Mouse (Mus musculus) heart, adult 2 months (tissue): Measurements from ENCODE around the gene Tnks2. TPM values are rescaled to one million over a fixed set of nuclear protein-coding genes. Genes with fewer than 3 reads are reported as not detected.

ENCODE experiments used
- DNase-seq, 2 experiments: peaks; one replicate each; pipeline ENCODE4 v3.0.0; 2021
- H3K27ac ChIP-seq: fragments of 200-600 bp; 2 replicates; pipeline ENCODE4 v1.8.1; 2022
- H3K27me3 ChIP-seq: fragments of 200-500 bp; 2 replicates; pipeline ENCODE4 v1.6.1; 2012; ENCODE audit warnings: mild to moderate bottlenecking, low read length, inconsistent platforms, mixed read lengths; ENCODE audit not compliant: control insufficient read depth, insufficient read depth
- H3K36me3 ChIP-seq: fragments of 200-500 bp; 2 replicates; pipeline ENCODE4 v1.6.1; 2012; ENCODE audit warnings: low read length, inconsistent platforms; ENCODE audit not compliant: control insufficient read depth, insufficient read depth
- H3K4me1 ChIP-seq: fragments of 200-500 bp; 2 replicates; pipeline ENCODE4 v1.6.1; 2011; ENCODE audit warnings: low read length; ENCODE audit not compliant: control insufficient read depth, insufficient read depth
- H3K4me3 ChIP-seq: fragments of 200-600 bp; 2 replicates; pipeline ENCODE4 v1.8.1; 2022
- H3K79me2 ChIP-seq: fragments of 200-500 bp; replicated peaks from 2 replicates; pipeline ENCODE4 v1.6.1; 2012; ENCODE audit warnings: mild to moderate bottlenecking, inconsistent platforms, low read length, moderate library complexity, mixed read lengths; ENCODE audit not compliant: control insufficient read depth, insufficient read depth
- H3K9ac ChIP-seq: fragments of 200-500 bp; 2 replicates; pipeline ENCODE4 v1.6.1; 2012; ENCODE audit warnings: low read depth, mild to moderate bottlenecking, control low read depth, inconsistent platforms, low read length, mixed read lengths
- CTCF ChIP-seq: fragments of 200-600 bp; IDR thresholded peaks from 2 replicates; pipeline ENCODE4 v1.8.1; 2022; ENCODE audit warnings: antibody characterized with exemption, mild to moderate bottlenecking, moderate library complexity
- EP300 ChIP-seq: fragments of 200-500 bp; IDR thresholded peaks from 2 replicates; pipeline ENCODE4 v1.6.1; 2011; ENCODE audit warnings: low read depth, low read length, control low read depth; ENCODE audit not compliant: insufficient read depth
- POLR2A ChIP-seq: fragments of 200-500 bp; IDR thresholded peaks from 2 replicates; pipeline ENCODE4 v1.6.1; 2011; ENCODE audit warnings: mild to moderate bottlenecking, low read depth, low read length, control low read depth; ENCODE audit not compliant: insufficient read depth
- WGBS: fragments of 180-500 bp; shearing (Covaris S2); methylation state at CpG from one replicate; pipeline ENCODE4 v1.1.7; 2018; 5-methylcytosine and 5-hydroxymethylcytosine counted together
- intact Hi-C: fragments of 180-260 bp; cut with DNase I; formaldehyde crosslinking; loops from one replicate; pipeline ENCODE4 v1.15.1; 2025
- polyA plus RNA-seq: library from polyadenylated mRNA; depleted of rRNA; stranded (reverse); fragments of >200 nt; gene quantifications from 2 replicates; pipeline ENCODE4 v1.2.3, GENCODE M21; 2012
- total RNA-seq, 2 experiments: library from RNA; stranded (reverse); gene quantifications; 2 replicates each; pipeline ENCODE4 v1.2.3; 2021

Tnks2 gene
- total and polyA plus RNA-seq, 3 experiments, result 18.6 to 72.8 (median 69.4) TPM

GRCm38 (mm10) chr19:36891746-36892145, 57.7 kb downstream of the Tnks2 start:
- H3K4me3 ChIP-seq, result no peak overlapping the region
- H3K9ac ChIP-seq, result no peak overlapping the region
- H3K36me3 ChIP-seq, result peaks cover 11% of the 10 kb centered on the region
- H3K27me3 ChIP-seq, result no peaks in the 10 kb centered on the region
- no peak overlapping the region for H3K27ac ChIP-seq
- whole genome bisulfite sequencing, result 91% methylated on average over 3 of the region's 3 CpGs
- DNase-seq, result no peak
- intact Hi-C loops, result loop anchor here (5.0 kb wide), 1 partner anchor 34 kb away; no protein-coding TSS in a partner anchor
- H3K79me2 ChIP-seq, result no peaks in the 10 kb centered on the region
- no peaks in the 10 kb centered on the region for H3K4me1 ChIP-seq
- TF ChIP-seq CTCF, result no peak
- no peak for TF ChIP-seq POLR2A
- no peak for TF ChIP-seq EP300

- Histone ChIP-seq H3K27me3 (no peaks in the 10 kb centered on the region), H3K27ac (no peak overlapping the region), H3K9ac (no peak overlapping the region), H3K4me1 (no peaks in the 10 kb centered on the region), H3K4me3 (no peak overlapping the region), H3K79me2 (no peaks in the 10 kb centered on the region), H3K36me3 (peaks cover 2% of the 10 kb centered on the region; the same call in 1 of the 2 replicates)
- intact Hi-C loops, result loop anchor here (2.0 kb wide), 1 partner anchor 22 kb away; the partner anchor contains the start of gene Fgfbp3
- DNase-seq, result no peak
- WGBS, result 52% methylated on average over 10 of the region's 10 CpGs
- TF ChIP-seq EP300 (no peak), POLR2A (no peak), CTCF (no peak)
These were observed 62.9 kb downstream of the Tnks2 start for GRCm38 (mm10) chr19:36896791-36897569.

GRCm38 (mm10) chr19:36897778-36898177, 63.7 kb downstream of the Tnks2 start:
- H3K27me3 ChIP-seq, result no peaks in the 10 kb centered on the region
- WGBS, result 58% methylated on average over 9 of the region's 9 CpGs
- H3K4me3 ChIP-seq, result no peak overlapping the region
- no peak overlapping the region for H3K9ac ChIP-seq
- intact Hi-C loops, result loop anchor here (2.0 kb wide), 1 partner anchor 21 kb away; the partner anchor contains the start of gene Fgfbp3
- H3K27ac ChIP-seq, result no peak overlapping the region
- TF ChIP-seq POLR2A (no peak), CTCF (peak; percentile 72)
- H3K79me2 ChIP-seq, result no peaks in the 10 kb centered on the region
- H3K4me1 ChIP-seq, result no peaks in the 10 kb centered on the region
- H3K36me3 ChIP-seq, result no peaks in the 10 kb centered on the region
- DNase-seq, result no peak

- Histone ChIP-seq H3K9ac (no peak overlapping the region), H3K36me3 (no peaks in the 10 kb centered on the region), H3K4me3 (no peak overlapping the region), H3K27ac (no peak overlapping the region), H3K27me3 (no peaks in the 10 kb centered on the region), H3K4me1 (no peaks in the 10 kb centered on the region), H3K79me2 (no peaks in the 10 kb centered on the region)
- WGBS, result 52% methylated on average over 7 of the region's 7 CpGs
- DNase-seq, result no peak
- TF ChIP-seq EP300, result no peak
- TF ChIP-seq CTCF, result no peak
- TF ChIP-seq POLR2A, result no peak
- intact Hi-C loops, result no loop called here
These were observed 69.3 kb downstream of the Tnks2 start for GRCm38 (mm10) chr19:36903377-36903776.

GRCm38 (mm10) chr19:36904211-36905007, 70.4 kb downstream of the Tnks2 start:
- WGBS, result 3% methylated on average over 41 of the region's 41 CpGs
- Histone ChIP-seq H3K36me3 (no peaks in the 10 kb centered on the region), H3K4me3 (peak overlapping the region; percentile 54), H3K9ac (peak overlapping the region; percentile 49), H3K27me3 (no peaks in the 10 kb centered on the region), H3K27ac (peak overlapping the region; percentile 69), H3K79me2 (no peaks in the 10 kb centered on the region), H3K4me1 (no peaks in the 10 kb centered on the region)
- intact Hi-C loops, result no loop called here
- TF ChIP-seq POLR2A (no peak), CTCF (no peak), EP300 (no peak)
- DNase-seq, result peak; percentile 48 to 64

GRCm38 (mm10) chr19:36909150-36909549, 75.1 kb downstream of the Tnks2 start:
- Histone ChIP-seq H3K79me2 (no peaks in the 10 kb centered on the region), H3K27ac (no peak overlapping the region), H3K27me3 (no peaks in the 10 kb centered on the region), H3K4me3 (no peak overlapping the region), H3K36me3 (no peaks in the 10 kb centered on the region), H3K9ac (no peak overlapping the region), H3K4me1 (no peaks in the 10 kb centered on the region)
- WGBS, result 72% methylated on average over 3 of the region's 3 CpGs
- no peak for TF ChIP-seq EP300
- no peak for TF ChIP-seq POLR2A
- no peak for TF ChIP-seq CTCF
- intact Hi-C loops, result no loop called here
- no peak for DNase-seq
